Mouse (Mus musculus) CH12.LX (cell line): Measurements from ENCODE around the gene Disp3. TPM values are rescaled to one million over a fixed set of nuclear protein-coding genes. Genes with fewer than 3 reads are reported as not detected.

Experiments used
- DNase-seq: peaks from one replicate; pipeline ENCODE4 v3.0.0-alpha.2; 2013; ENCODE audit errors: extremely low read depth
- H3K27ac ChIP-seq: 2 replicates; pipeline ENCODE4 v1.5.1; 2012; ENCODE audit warnings: low read depth, mild to moderate bottlenecking, control low read depth, moderate library complexity; ENCODE audit not compliant: insufficient read depth
- H3K27me3 ChIP-seq: replicated peaks from 2 replicates; pipeline ENCODE3; 2012; ENCODE audit warnings: inconsistent platforms
- H3K36me3 ChIP-seq, 2 experiments: replicated peaks in 1 of 2; 2 replicates each; pipeline versions ENCODE3 to v1.6.1; 2012; ENCODE audit warnings: inconsistent platforms in 1 of 2, low read length in 1 of 2, mild to moderate bottlenecking in 1 of 2, mixed read lengths in 1 of 2, moderate library complexity in 1 of 2; ENCODE audit not compliant: control insufficient read depth in 1 of 2, insufficient read depth in 1 of 2
- H3K4me1 ChIP-seq, 2 experiments: 2 replicates each; pipeline ENCODE4 v1.6.1; 2012; ENCODE audit warnings: inconsistent platforms in 1 of 2, moderate library complexity in 1 of 2; ENCODE audit not compliant: insufficient read depth in 2 of 2, control insufficient read depth in 1 of 2
- H3K4me2 ChIP-seq: 2 replicates; pipeline ENCODE4 v1.6.1; 2012; ENCODE audit warnings: low read depth, mild to moderate bottlenecking, control low read depth; ENCODE audit not compliant: poor library complexity, insufficient read depth, severe bottlenecking
- H3K4me3 ChIP-seq, 3 experiments: fragments of 150-350 bp in 1 of 3; sonication (generic) in 1 of 3; replicated peaks in 1 of 3; 2 replicates each; pipeline versions ENCODE3 to v1.5.1; 2011 to 2012; ENCODE audit warnings: low read depth in 2 of 3, low read length in 2 of 3, mild to moderate bottlenecking in 2 of 3, moderate library complexity in 2 of 3, control low read depth in 1 of 3, improper control_type of control experiment in 1 of 3, inconsistent platforms in 1 of 3, mixed read lengths in 1 of 3; ENCODE audit not compliant: poor library complexity in 1 of 3
- H3K79me2 ChIP-seq: replicated peaks from 2 replicates; pipeline ENCODE4 v1.6.1; 2012; ENCODE audit warnings: mild to moderate bottlenecking, moderate library complexity; ENCODE audit not compliant: control insufficient read depth, poor library complexity, insufficient read depth, severe bottlenecking; ENCODE audit errors: extremely low read depth
- H3K9ac ChIP-seq: 2 replicates; pipeline ENCODE4 v1.6.1; 2012; ENCODE audit warnings: low read depth, mild to moderate bottlenecking, control low read depth, moderate library complexity; ENCODE audit not compliant: insufficient read depth
- H3K9me3 ChIP-seq: replicated peaks from 2 replicates; pipeline ENCODE3; 2012; ENCODE audit warnings: low read length, inconsistent platforms, mixed read lengths
- E2F4 ChIP-seq: IDR thresholded peaks from 2 replicates; pipeline ENCODE4 v1.6.1; 2011; ENCODE audit warnings: low read depth, low read length, improper control_type of control experiment; ENCODE audit not compliant: insufficient replicate concordance
- EP300 ChIP-seq: IDR thresholded peaks from 2 replicates; pipeline ENCODE4 v1.6.1; 2011; ENCODE audit warnings: low read length, improper control_type of control experiment
- ETS1 ChIP-seq: conservative IDR thresholded peaks from 2 replicates; pipeline ENCODE4 v1.6.1; 2012; ENCODE audit warnings: low read depth, mild to moderate bottlenecking, inconsistent platforms, low read length, improper control_type of control experiment, moderate library complexity
- HCFC1 ChIP-seq: IDR thresholded peaks from 2 replicates; pipeline ENCODE4 v1.6.1; 2012; ENCODE audit warnings: low read depth, mild to moderate bottlenecking, inconsistent platforms, low read length, improper control_type of control experiment
- IRF4 ChIP-seq: IDR thresholded peaks from 2 replicates; pipeline ENCODE4 v1.6.1; 2014; ENCODE audit warnings: low read depth, mild to moderate bottlenecking, inconsistent platforms, low read length, improper control_type of control experiment
- JUND ChIP-seq: conservative IDR thresholded peaks from 2 replicates; pipeline ENCODE4 v1.6.1; 2011; ENCODE audit warnings: low read depth, low read length, improper control_type of control experiment
- KAT2A ChIP-seq: IDR thresholded peaks from 2 replicates; pipeline ENCODE4 v1.6.1; 2012; ENCODE audit warnings: low read length, improper control_type of control experiment, inconsistent platforms; ENCODE audit not compliant: insufficient replicate concordance
- MAFK ChIP-seq: IDR thresholded peaks from 2 replicates; pipeline ENCODE4 v1.6.1; 2011; ENCODE audit warnings: low read length, improper control_type of control experiment; ENCODE audit not compliant: insufficient replicate concordance
- MAX ChIP-seq: IDR thresholded peaks from 2 replicates; pipeline ENCODE4 v1.6.1; 2011; ENCODE audit warnings: low read length, improper control_type of control experiment
- MEF2A ChIP-seq: IDR thresholded peaks from 2 replicates; pipeline ENCODE4 v1.6.1; 2014; ENCODE audit warnings: low read depth, mild to moderate bottlenecking, inconsistent platforms, low read length, improper control_type of control experiment, borderline replicate concordance
- MXI1 ChIP-seq: IDR thresholded peaks from 2 replicates; pipeline ENCODE4 v1.6.1; 2011; ENCODE audit warnings: mild to moderate bottlenecking, low read depth, low read length, improper control_type of control experiment
- NELFE ChIP-seq: IDR thresholded peaks from 2 replicates; pipeline ENCODE4 v1.6.1; 2011; ENCODE audit warnings: low read depth, low read length, improper control_type of control experiment
- NRF1 ChIP-seq: IDR thresholded peaks from 2 replicates; pipeline ENCODE4 v1.6.1; 2014; ENCODE audit warnings: low read depth, mild to moderate bottlenecking, inconsistent platforms, low read length, improper control_type of control experiment, moderate library complexity
- POLR2A ChIP-seq: IDR thresholded peaks from 2 replicates; pipeline ENCODE4 v1.6.1; 2011; ENCODE audit warnings: low read depth, mild to moderate bottlenecking, improper control_type of control experiment, low read length
- POLR2AphosphoS2 ChIP-seq: IDR thresholded peaks from 2 replicates; pipeline ENCODE4 v1.6.1; 2011; ENCODE audit warnings: low read depth, low read length, improper control_type of control experiment
- RAD21 ChIP-seq: IDR thresholded peaks from 2 replicates; pipeline ENCODE4 v1.6.1; 2011; ENCODE audit warnings: low read depth, mild to moderate bottlenecking, low read length, improper control_type of control experiment, moderate library complexity
- RCOR1 ChIP-seq: conservative IDR thresholded peaks from 2 replicates; pipeline ENCODE4 v1.6.1; 2012; ENCODE audit warnings: low read depth, mild to moderate bottlenecking, inconsistent platforms, low read length, improper control_type of control experiment
- SIN3A ChIP-seq: IDR thresholded peaks from 2 replicates; pipeline ENCODE4 v1.6.1; 2012; ENCODE audit warnings: low read length, improper control_type of control experiment, inconsistent platforms
- UBTF ChIP-seq: IDR thresholded peaks from 2 replicates; pipeline ENCODE4 v1.6.1; 2012; ENCODE audit warnings: low read depth, mild to moderate bottlenecking, inconsistent platforms, low read length, improper control_type of control experiment, moderate library complexity
- USF1 ChIP-seq: IDR thresholded peaks from 2 replicates; pipeline ENCODE4 v1.6.1; 2014; ENCODE audit warnings: low read depth, mild to moderate bottlenecking, inconsistent platforms, low read length, improper control_type of control experiment
- ZKSCAN1 ChIP-seq: IDR thresholded peaks from 2 replicates; pipeline ENCODE4 v1.6.1; 2012; ENCODE audit warnings: low read depth, inconsistent platforms, low read length, improper control_type of control experiment, borderline replicate concordance
- ZMIZ1 ChIP-seq: IDR thresholded peaks from 2 replicates; pipeline ENCODE4 v1.6.1; 2012; ENCODE audit warnings: low read depth, mild to moderate bottlenecking, inconsistent platforms, low read length, improper control_type of control experiment
- dilution Hi-C: fragments of 300-500 bp; cut with MboI; formaldehyde crosslinking; loops from 2 replicates; pipeline ENCODE4 v1.14.3; 2020; ENCODE audit warnings: low sequenced_read_pairs; ENCODE audit not compliant: extremely low pct_unique_long_range_greater_than_20kb, extremely low pct_ligation_motif_present
- in situ Hi-C: fragments of 300-500 bp; cut with MboI; formaldehyde crosslinking; loops from 3 replicates; pipeline ENCODE4 v1.14.3; 2019; ENCODE audit warnings: low sequenced_read_pairs, low pct_ligation_motif_present, low pct_unique_long_range_greater_than_20kb, mixed read lengths
- polyA plus RNA-seq: library from polyadenylated mRNA; unstranded; fragments of >175 nt; gene quantifications from 2 replicates; pipeline ENCODE4 v1.2.1, GENCODE M21; 2012; ENCODE audit warnings: low read depth; ENCODE audit not compliant: insufficient read length
- total RNA-seq, 2 experiments: library from RNA; depleted of rRNA; stranded (reverse); fragments of 300-350 nt in 1 of 2; fragments of >200 nt in 1 of 2; gene quantifications; 2 replicates each; pipeline ENCODE4 v1.2.3; 2012 to 2014

Disp3 gene
- total and polyA plus RNA-seq, 3 experiments = not detected

DNA sequence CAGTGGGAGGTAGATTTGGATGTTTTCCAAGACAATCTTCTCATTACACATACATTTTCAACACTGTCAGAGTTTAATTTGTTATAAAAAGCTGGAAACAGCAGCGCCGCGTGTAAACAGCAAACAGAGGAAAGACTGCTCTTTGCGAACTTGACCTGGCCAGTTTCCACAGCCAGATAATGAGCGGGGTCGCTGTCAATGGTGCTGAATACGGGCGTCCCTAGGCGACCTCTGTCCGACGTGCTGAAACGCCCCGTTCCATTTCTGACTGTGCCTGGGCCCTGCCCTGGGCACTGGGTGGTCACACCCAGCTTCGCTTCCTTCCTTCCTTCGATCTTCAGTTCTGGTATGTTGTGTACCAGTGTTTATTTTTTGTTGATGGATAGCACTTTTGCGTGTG, 58.1 kb downstream of the Disp3 start:
- H3K4me1 ChIP-seq = no peaks in the 10 kb centered on the region
- in situ Hi-C loops = no loop called here
- no peak overlapping the region for H3K4me3 ChIP-seq
- H3K79me2 ChIP-seq = no peaks in the 10 kb centered on the region
- dilution Hi-C loops = no loop called here
- H3K4me2 ChIP-seq = no peak overlapping the region
- peaks cover 54% of the 10 kb centered on the region for H3K27me3 ChIP-seq
- H3K9me3 ChIP-seq = no peaks in the 10 kb centered on the region
- no peaks in the 10 kb centered on the region for H3K36me3 ChIP-seq
- no peak overlapping the region for H3K9ac ChIP-seq
- H3K27ac ChIP-seq = no peak overlapping the region
- DNase-seq = peak; percentile 31
- TF ChIP-seq POLR2A (no peak), SIN3A (peak; percentile 93)

DNA sequence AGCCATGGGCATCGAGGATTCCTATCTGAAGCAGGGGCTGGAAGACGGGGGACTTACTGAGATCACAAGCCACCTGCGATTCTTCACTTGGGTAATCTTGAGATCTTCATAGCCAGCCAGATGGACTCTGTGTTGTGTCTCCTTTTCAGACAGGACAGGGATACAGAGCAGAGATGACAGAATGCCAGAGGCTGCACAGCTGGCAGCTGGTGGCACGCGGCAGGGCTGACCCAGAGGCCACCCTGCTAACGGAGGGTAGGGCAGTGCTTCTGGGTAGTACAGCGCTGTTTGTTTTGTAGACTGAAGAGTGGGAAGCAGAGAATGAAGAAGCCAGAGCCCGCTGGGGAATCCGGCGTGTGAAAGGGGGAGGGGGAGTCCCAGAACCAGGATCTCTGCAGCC, 64.8 kb downstream of the Disp3 start:
- in situ Hi-C loops = no loop called here

DNA sequence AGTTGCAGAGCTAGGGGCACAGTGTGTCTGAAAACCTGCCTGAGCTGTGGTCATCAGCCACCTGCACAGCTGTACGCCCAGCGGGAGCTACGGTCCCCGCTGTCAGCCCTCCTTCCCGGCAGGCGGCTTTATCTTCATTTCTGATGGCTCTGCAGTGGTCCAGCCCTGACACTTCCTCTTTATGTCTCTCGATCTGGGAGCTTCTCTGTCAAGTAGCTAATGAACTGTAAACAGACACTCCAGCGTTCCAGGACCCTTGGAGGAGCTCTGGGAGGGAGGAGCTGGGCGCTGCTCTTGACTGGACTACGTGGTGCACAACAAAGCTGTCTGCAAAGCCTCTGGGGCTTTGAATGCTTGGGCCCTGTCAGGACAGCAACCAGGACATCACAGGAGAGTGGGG, 67.1 kb downstream of the Disp3 start:
- in situ Hi-C loops (no loop called here), dilution Hi-C loops (no loop called here)
- Histone ChIP-seq H3K9me3 (no peaks in the 10 kb centered on the region), H3K4me2 (no peak overlapping the region), H3K27me3 (peaks cover 71% of the 10 kb centered on the region), H3K27ac (no peak overlapping the region), H3K79me2 (no peaks in the 10 kb centered on the region), H3K9ac (no peak overlapping the region), H3K4me3 (no peak overlapping the region), H3K4me1 (no peaks in the 10 kb centered on the region), H3K36me3 (no peaks in the 10 kb centered on the region)
- no peak for TF ChIP-seq RAD21
- no peak for TF ChIP-seq USF1
- TF ChIP-seq UBTF = no peak
- no peak for TF ChIP-seq ETS1
- no peak for TF ChIP-seq MXI1
- TF ChIP-seq HCFC1 = no peak
- TF ChIP-seq MAX = no peak
- TF ChIP-seq KAT2A = no peak
- no peak for DNase-seq

More for the DNA sequence above, 64.8 kb downstream of the Disp3 start:
- H3K4me2 ChIP-seq = no peak overlapping the region
- H3K9ac ChIP-seq = no peak overlapping the region
- dilution Hi-C loops = no loop called here
- no peak overlapping the region for H3K27ac ChIP-seq
- no peaks in the 10 kb centered on the region for H3K9me3 ChIP-seq
- H3K4me3 ChIP-seq = no peak overlapping the region
- no peak for TF ChIP-seq KAT2A
- TF ChIP-seq ZKSCAN1 = no peak
- no peak for TF ChIP-seq NRF1
- TF ChIP-seq UBTF = no peak
- TF ChIP-seq USF1 = no peak
- no peak for TF ChIP-seq ZMIZ1
- no peak for TF ChIP-seq NELFE
- no peak for TF ChIP-seq IRF4
- no peak for TF ChIP-seq EP300
- TF ChIP-seq MEF2A = no peak
- no peak for TF ChIP-seq JUND
- no peak for TF ChIP-seq MXI1
- TF ChIP-seq RCOR1 = no peak
- TF ChIP-seq MAFK = no peak
- no peak for TF ChIP-seq POLR2AphosphoS2
- TF ChIP-seq E2F4 = no peak
- TF ChIP-seq POLR2A = no peak
- DNase-seq = no peak
- peaks cover 71% of the 10 kb centered on the region for H3K27me3 ChIP-seq
- no peaks in the 10 kb centered on the region for H3K4me1 ChIP-seq
- no peaks in the 10 kb centered on the region for H3K36me3 ChIP-seq
- no peaks in the 10 kb centered on the region for H3K79me2 ChIP-seq
